Mouse (Mus musculus): Measurements from ENCODE around the gene Sema4b. TPM values are rescaled to one million over a fixed set of nuclear protein-coding genes. Genes with fewer than 3 reads are reported as not detected.

Sema4b gene
- polyA plus RNA-seq, 1 experiment from 2014 or later = 11.6 TPM

GRCm38 (mm10) chr7:80180202-80180601, 6.4 kb upstream of the Sema4b start:
- Histone ChIP-seq H3K9ac (replicated peaks; ENCODE audit: low read depth) (no peak overlapping the region), H3K4me3 (ENCODE audit: low read depth, low read length) (no peak overlapping the region), H3K27ac (ENCODE audit: low read length) (no peak overlapping the region), H3K4me2 (replicated peaks; ENCODE audit: low read depth, low read length) (no peak overlapping the region), H3K4me1 (ENCODE audit: insufficient read depth, low read depth, low read length) (no peaks in the 10 kb centered on the region), H3K36me3 (ENCODE audit: insufficient read depth, low read length) (no peaks in the 10 kb centered on the region), H3K9me3 (ENCODE audit: low read length) (no peaks in the 10 kb centered on the region), H3K27me3 (replicated peaks; ENCODE audit: insufficient read depth, low read length) (no peaks in the 10 kb centered on the region)
- 77% methylated on average over 3 of the region's 3 CpGs for WGBS
- no peak for DNase-seq (ENCODE audit: low spot score)
- no peak for ATAC-seq
- TF ChIP-seq EP300 (IDR thresholded peaks at IDR 0.05) = no peak
- no peak for TF ChIP-seq CTCF (IDR thresholded peaks at IDR 0.05)

GRCm38 (mm10) chr7:80181078-80181477, 5.6 kb upstream of the Sema4b start:
- no peak for DNase-seq (ENCODE audit: low spot score)
- 42% methylated on average over 2 of the region's 2 CpGs for WGBS
- Histone ChIP-seq H3K4me3 (ENCODE audit: low read depth, low read length) (no peak overlapping the region), H3K9ac (replicated peaks; ENCODE audit: low read depth) (no peak overlapping the region), H3K27ac (ENCODE audit: low read length) (no peak overlapping the region), H3K4me1 (ENCODE audit: insufficient read depth, low read depth, low read length) (peaks cover 2% of the 10 kb centered on the region; the same call in 1 of the 2 replicates), H3K36me3 (ENCODE audit: insufficient read depth, low read length) (no peaks in the 10 kb centered on the region), H3K27me3 (replicated peaks; ENCODE audit: insufficient read depth, low read length) (no peaks in the 10 kb centered on the region), H3K4me2 (replicated peaks; ENCODE audit: low read depth, low read length) (no peak overlapping the region), H3K9me3 (ENCODE audit: low read length) (no peaks in the 10 kb centered on the region)
- TF ChIP-seq EP300 (IDR thresholded peaks at IDR 0.05) (no peak), CTCF (IDR thresholded peaks at IDR 0.05) (no peak)
- ATAC-seq = no peak

GRCm38 (mm10) chr7:80182139-80182538, 4.5 kb upstream of the Sema4b start:
- Histone ChIP-seq H3K36me3 (ENCODE audit: insufficient read depth, low read length) (no peaks in the 10 kb centered on the region), H3K4me3 (ENCODE audit: low read depth, low read length) (no peak overlapping the region), H3K27ac (ENCODE audit: low read length) (no peak overlapping the region), H3K9ac (replicated peaks; ENCODE audit: low read depth) (no peak overlapping the region), H3K27me3 (replicated peaks; ENCODE audit: insufficient read depth, low read length) (no peaks in the 10 kb centered on the region), H3K4me1 (ENCODE audit: insufficient read depth, low read depth, low read length) (peaks cover 9% of the 10 kb centered on the region), H3K9me3 (ENCODE audit: low read length) (no peaks in the 10 kb centered on the region), H3K4me2 (replicated peaks; ENCODE audit: low read depth, low read length) (no peak overlapping the region)
- ATAC-seq (no peak), DNase-seq (ENCODE audit: low spot score) (no peak)
- TF ChIP-seq EP300 (IDR thresholded peaks at IDR 0.05) (no peak), CTCF (IDR thresholded peaks at IDR 0.05) (no peak)

GRCm38 (mm10) chr7:80183466-80183865, 3.2 kb upstream of the Sema4b start:
- no peaks in the 10 kb centered on the region for H3K9me3 ChIP-seq (ENCODE audit: low read length)
- no peak overlapping the region for H3K4me3 ChIP-seq (ENCODE audit: low read depth, low read length)
- H3K9ac ChIP-seq (replicated peaks; ENCODE audit: low read depth) = no peak overlapping the region
- no peak overlapping the region for H3K27ac ChIP-seq (ENCODE audit: low read length)
- H3K36me3 ChIP-seq (ENCODE audit: insufficient read depth, low read length) = no peaks in the 10 kb centered on the region
- 100% methylated on average over 1 of the region's 1 CpGs for WGBS
- H3K4me2 ChIP-seq (replicated peaks; ENCODE audit: low read depth, low read length) = no peak overlapping the region
- ATAC-seq (no peak), DNase-seq (ENCODE audit: low spot score) (no peak)
- TF ChIP-seq EP300 (IDR thresholded peaks at IDR 0.05) (no peak), CTCF (IDR thresholded peaks at IDR 0.05) (no peak)
- H3K4me1 ChIP-seq (ENCODE audit: insufficient read depth, low read depth, low read length) = peaks cover 14% of the 10 kb centered on the region
- no peaks in the 10 kb centered on the region for H3K27me3 ChIP-seq (replicated peaks; ENCODE audit: insufficient read depth, low read length)

GRCm38 (mm10) chr7:80183969-80184368, 2.7 kb upstream of the Sema4b start:
- H3K27ac ChIP-seq (ENCODE audit: low read length) = no peak overlapping the region
- 69% methylated on average over 4 of the region's 5 CpGs for WGBS

GRCm38 (mm10) chr7:80184551-80184950, 2.1 kb upstream of the Sema4b start:
- Histone ChIP-seq H3K4me3 (ENCODE audit: low read depth, low read length) (no peak overlapping the region), H3K36me3 (ENCODE audit: insufficient read depth, low read length) (no peaks in the 10 kb centered on the region), H3K9me3 (ENCODE audit: low read length) (no peaks in the 10 kb centered on the region), H3K9ac (replicated peaks; ENCODE audit: low read depth) (no peak overlapping the region), H3K4me2 (replicated peaks; ENCODE audit: low read depth, low read length) (no peak overlapping the region), H3K27ac (ENCODE audit: low read length) (no peak overlapping the region), H3K27me3 (replicated peaks; ENCODE audit: insufficient read depth, low read length) (no peaks in the 10 kb centered on the region), H3K4me1 (ENCODE audit: insufficient read depth, low read depth, low read length) (peaks cover 14% of the 10 kb centered on the region)
- WGBS = 33% methylated on average over 4 of the region's 4 CpGs
- ATAC-seq (no peak), DNase-seq (ENCODE audit: low spot score) (no peak)
- TF ChIP-seq CTCF (IDR thresholded peaks at IDR 0.05) (no peak), EP300 (IDR thresholded peaks at IDR 0.05) (no peak)

More at GRCm38 (mm10) chr7:80183969-80184368, 2.7 kb upstream of the Sema4b start:
- Histone ChIP-seq H3K4me1 (ENCODE audit: insufficient read depth, low read depth, low read length) (peaks cover 14% of the 10 kb centered on the region), H3K9me3 (ENCODE audit: low read length) (no peaks in the 10 kb centered on the region), H3K9ac (replicated peaks; ENCODE audit: low read depth) (no peak overlapping the region), H3K27me3 (replicated peaks; ENCODE audit: insufficient read depth, low read length) (no peaks in the 10 kb centered on the region), H3K36me3 (ENCODE audit: insufficient read depth, low read length) (no peaks in the 10 kb centered on the region), H3K4me3 (ENCODE audit: low read depth, low read length) (no peak overlapping the region), H3K4me2 (replicated peaks; ENCODE audit: low read depth, low read length) (no peak overlapping the region)
- TF ChIP-seq CTCF (IDR thresholded peaks at IDR 0.05) (no peak), EP300 (IDR thresholded peaks at IDR 0.05) (no peak)
- no peak for DNase-seq (ENCODE audit: low spot score)
- no peak for ATAC-seq

GRCm38 (mm10) chr7:80184968-80185367, 1.7 kb upstream of the Sema4b start:
- ATAC-seq (no peak), DNase-seq (ENCODE audit: low spot score) (no peak)
- Histone ChIP-seq H3K4me2 (replicated peaks; ENCODE audit: low read depth, low read length) (no peak overlapping the region), H3K36me3 (ENCODE audit: insufficient read depth, low read length) (no peaks in the 10 kb centered on the region), H3K27ac (ENCODE audit: low read length) (no peak overlapping the region), H3K27me3 (replicated peaks; ENCODE audit: insufficient read depth, low read length) (no peaks in the 10 kb centered on the region), H3K9me3 (ENCODE audit: low read length) (no peaks in the 10 kb centered on the region), H3K4me1 (ENCODE audit: insufficient read depth, low read depth, low read length) (peaks cover 14% of the 10 kb centered on the region), H3K4me3 (ENCODE audit: low read depth, low read length) (no peak overlapping the region), H3K9ac (replicated peaks; ENCODE audit: low read depth) (no peak overlapping the region)
- 60% methylated on average over 6 of the region's 6 CpGs for WGBS
- TF ChIP-seq EP300 (IDR thresholded peaks at IDR 0.05) (no peak), CTCF (IDR thresholded peaks at IDR 0.05) (no peak)
